Mouse (Mus musculus) heart, embryonic 14.5 days (tissue): ENCODE measurements around the gene Slc25a28. TPM values are rescaled to one million over a fixed set of nuclear protein-coding genes. Genes with fewer than 3 reads are reported as not detected.

Experiments
- ATAC-seq: fragments of 200-750 bp; cut with Nextera tagmentation; 2 replicates; pipeline ENCODE4 v1.8.0; 2017; ENCODE audit warnings: low read depth, moderate TSS enrichment; ENCODE audit not compliant: insufficient number of reproducible peaks, insufficient read depth, low FRiP score
- H3K27ac ChIP-seq, 2 experiments: fragments of 200-500 bp in 1 of 2; fragments of 300-500 bp in 1 of 2; sonication (generic) in 1 of 2; replicated peaks in 1 of 2; 2 replicates each; pipeline ENCODE4 v1.5.1; 2012 to 2014; ENCODE audit warnings: low read depth in 2 of 2, low read length in 2 of 2, control low read depth in 1 of 2, mild to moderate bottlenecking in 1 of 2, mixed read lengths in 1 of 2; ENCODE audit not compliant: control insufficient read depth in 1 of 2, insufficient read depth in 1 of 2
- H3K27me3 ChIP-seq: fragments of 300-500 bp; sonication (generic); 2 replicates; pipeline ENCODE4 v1.6.1; 2014; ENCODE audit warnings: mild to moderate bottlenecking, low read length, control low read depth; ENCODE audit not compliant: control insufficient read depth, insufficient read depth
- H3K36me3 ChIP-seq: fragments of 300-500 bp; sonication (generic); 2 replicates; pipeline ENCODE4 v1.6.1; 2014; ENCODE audit warnings: mild to moderate bottlenecking, control low read depth, low read length, mixed read lengths; ENCODE audit not compliant: control insufficient read depth, insufficient read depth
- H3K4me1 ChIP-seq, 2 experiments: fragments of 200-500 bp in 1 of 2; fragments of 300-500 bp in 1 of 2; sonication (generic) in 1 of 2; 2 replicates each; pipeline ENCODE4 v1.6.1; 2012 to 2014; ENCODE audit warnings: low read length in 2 of 2, control low read depth in 1 of 2, mixed read lengths in 1 of 2; ENCODE audit not compliant: control insufficient read depth in 2 of 2, insufficient read depth in 2 of 2
- H3K4me2 ChIP-seq: fragments of 300-500 bp; sonication (generic); 2 replicates; pipeline ENCODE4 v1.6.1; 2014; ENCODE audit warnings: mild to moderate bottlenecking, low read length
- H3K4me3 ChIP-seq, 2 experiments: fragments of 200-500 bp in 1 of 2; fragments of 300-500 bp in 1 of 2; sonication (generic) in 1 of 2; 2 replicates each; pipeline ENCODE4 v1.5.1; 2012 to 2014; ENCODE audit warnings: low read length in 2 of 2, mild to moderate bottlenecking in 2 of 2, control low read depth in 1 of 2, low read depth in 1 of 2, moderate library complexity in 1 of 2; ENCODE audit not compliant: control insufficient read depth in 1 of 2, insufficient read depth in 1 of 2
- H3K9ac ChIP-seq: fragments of 300-500 bp; sonication (generic); 2 replicates; pipeline ENCODE4 v1.6.1; 2014; ENCODE audit warnings: mild to moderate bottlenecking, low read length
- H3K9me3 ChIP-seq: fragments of 300-500 bp; sonication (generic); 2 replicates; pipeline ENCODE4 v1.6.1; 2016; ENCODE audit warnings: low read length, control low read depth; ENCODE audit not compliant: control insufficient read depth
- WGBS: fragments of 180-500 bp; shearing (Covaris S2); extraction: QIAGEN DNeasy Blood & Tissue Kit; methylation state at CpG from one replicate; pipeline ENCODE4 v1.1.7; 2014; 5-methylcytosine and 5-hydroxymethylcytosine counted together
- polyA plus RNA-seq: library from polyadenylated mRNA; unstranded; fragments of >200 nt; fragmentation: Nextera tagmentation; extraction: Ambion mirVana; gene quantifications from 2 replicates; pipeline ENCODE4 v1.2.1, GENCODE M21; 2014

Gene Slc25a28
- polyA plus RNA-seq, 1 experiment from 2014 or later, result 10.4 TPM

GRCm38 (mm10) chr19:43663471-43663870, 11.2 kb downstream of the Slc25a28 start:
- Histone ChIP-seq H3K27me3 (no peaks in the 10 kb centered on the region), H3K36me3 (peaks cover 30% of the 10 kb centered on the region), H3K27ac (no peak overlapping the region), H3K4me1 (peaks cover 0 to 3% of the 10 kb centered on the region in 2 experiments; a peak in 1 of 4 replicates), H3K9ac (no peak overlapping the region), H3K4me2 (no peak overlapping the region), H3K9me3 (no peaks in the 10 kb centered on the region), H3K4me3 (no peak overlapping the region)
- no peak for ATAC-seq
- 79% methylated on average over 8 of the region's 8 CpGs for WGBS

GRCm38 (mm10) chr19:43662176-43662967, 12.3 kb downstream of the Slc25a28 start:
- H3K4me2 ChIP-seq, result no peak overlapping the region
- H3K9ac ChIP-seq, result 0 out of 2 replicates have a peak overlapping the region, but pooled peaks have one; percentile 16
- H3K36me3 ChIP-seq, result peaks cover 30% of the 10 kb centered on the region
- peaks cover 0 to 3% of the 10 kb centered on the region in 2 experiments; a peak in 1 of 4 replicates for H3K4me1 ChIP-seq
- no peaks in the 10 kb centered on the region for H3K27me3 ChIP-seq
- H3K27ac ChIP-seq, result no peak overlapping the region
- 41% methylated on average over 19 of the region's 19 CpGs for WGBS
- no peaks in the 10 kb centered on the region for H3K9me3 ChIP-seq
- no peak overlapping the region for H3K4me3 ChIP-seq
- ATAC-seq, result no peak

- no peak overlapping the region for H3K4me3 ChIP-seq
- WGBS, result 75% methylated on average over 9 of the region's 9 CpGs
These were observed 13.9 kb downstream of the Slc25a28 start for GRCm38 (mm10) chr19:43660774-43661173.

GRCm38 (mm10) chr19:43659632-43660031, 15.0 kb downstream of the Slc25a28 start:
- Histone ChIP-seq H3K9me3 (no peaks in the 10 kb centered on the region), H3K4me2 (no peak overlapping the region), H3K4me3 (no peak overlapping the region), H3K9ac (no peak overlapping the region), H3K27me3 (no peaks in the 10 kb centered on the region), H3K27ac (no peak overlapping the region), H3K36me3 (peaks cover 19% of the 10 kb centered on the region), H3K4me1 (no peaks in the 10 kb centered on the region; a peak in 1 of 4 replicates)
- ATAC-seq, result no peak
- WGBS, result 78% methylated on average over 6 of the region's 6 CpGs

More at GRCm38 (mm10) chr19:43660774-43661173, 13.9 kb downstream of the Slc25a28 start:
- H3K4me2 ChIP-seq, result no peak overlapping the region
- H3K27me3 ChIP-seq, result no peaks in the 10 kb centered on the region
- no peaks in the 10 kb centered on the region; a peak in 1 of 4 replicates for H3K4me1 ChIP-seq
- H3K9ac ChIP-seq, result no peak overlapping the region
- H3K27ac ChIP-seq, result no peak overlapping the region
- peaks cover 24% of the 10 kb centered on the region for H3K36me3 ChIP-seq
- ATAC-seq, result no peak
- no peaks in the 10 kb centered on the region for H3K9me3 ChIP-seq

- ATAC-seq, result no peak
- Histone ChIP-seq H3K4me1 (no peaks in the 10 kb centered on the region), H3K27ac (no peak overlapping the region), H3K9me3 (no peaks in the 10 kb centered on the region), H3K9ac (no peak overlapping the region), H3K4me3 (no peak overlapping the region), H3K36me3 (no peaks in the 10 kb centered on the region), H3K27me3 (peaks cover 22% of the 10 kb centered on the region), H3K4me2 (no peak overlapping the region)
- 39% methylated on average over 11 of the region's 11 CpGs for WGBS
These were observed 18.8 kb downstream of the Slc25a28 start for GRCm38 (mm10) chr19:43655735-43656492.

- Histone ChIP-seq H3K9me3 (no peaks in the 10 kb centered on the region), H3K9ac (no peak overlapping the region), H3K36me3 (no peaks in the 10 kb centered on the region), H3K4me1 (no peaks in the 10 kb centered on the region), H3K4me2 (no peak overlapping the region), H3K27me3 (peaks cover 22% of the 10 kb centered on the region), H3K27ac (no peak overlapping the region), H3K4me3 (no peak overlapping the region)
- no peak for ATAC-seq
- WGBS, result 54% methylated on average over 8 of the region's 8 CpGs
These were observed 23.4 kb downstream of the Slc25a28 start for GRCm38 (mm10) chr19:43651241-43651785.

GRCm38 (mm10) chr19:43648343-43648742, 26.3 kb downstream of the Slc25a28 start:
- Histone ChIP-seq H3K27me3 (peaks cover 13% of the 10 kb centered on the region; the same call in 1 of the 2 replicates), H3K9me3 (no peaks in the 10 kb centered on the region), H3K4me1 (no peaks in the 10 kb centered on the region), H3K36me3 (no peaks in the 10 kb centered on the region), H3K9ac (no peak overlapping the region), H3K27ac (no peak overlapping the region), H3K4me2 (no peak overlapping the region), H3K4me3 (no peak overlapping the region)
- no peak for ATAC-seq
- WGBS, result 83% methylated on average over 4 of the region's 4 CpGs
